Mouse (Mus musculus) heart, postnatal 0 days (tissue): Measurements from ENCODE around the gene Xpnpep1.

Experiments used
- CTCF ChIP-seq: IDR thresholded peaks from 2 replicates; pipeline ENCODE4 v1.5.1; 2016; ENCODE audit warnings: antibody characterized with exemption, control low read depth, low read depth
- EP300 ChIP-seq: IDR thresholded peaks from 2 replicates; pipeline ENCODE4 v1.6.1; 2016; ENCODE audit warnings: antibody characterized with exemption, low read depth

GRCm38 (mm10) chr19:53014910-53015710, 24.9 kb downstream of the Xpnpep1 start:
- no peak for TF ChIP-seq CTCF
- no peak for TF ChIP-seq EP300
